Mouse (Mus musculus) adrenal gland, postnatal 36 days (tissue): ENCODE measurements at regions not wholly inside any gene's neighbourhood (a gene's known extent, or its start where the extent isn't known, plus 50 kb on each side); places are given as distances from the start of the nearest gene placed in this dataset.
A peak's percentile ranks its signal among the peaks of the same experiment; 100 is the strongest.

Experiments
- DNase-seq, 2 experiments: peaks; one replicate each; pipeline ENCODE4 v3.0.0; 2021; ENCODE audit warnings: mixed read lengths in 1 of 2

GRCm38 (mm10) chr1:47854372-47854771 lies 961.7 kb upstream of the Slc39a10 start:
- DNase-seq: no peak

- no peak for DNase-seq
These were observed 961.3 kb upstream of the Slc39a10 start for GRCm38 (mm10) chr1:47853911-47854310.

- no peak for DNase-seq
These were observed 948.2 kb upstream of the Slc39a10 start for GRCm38 (mm10) chr1:47840811-47841210.

GRCm38 (mm10) chr1:47834072-47834471 lies 941.4 kb upstream of the Slc39a10 start:
- no peak for DNase-seq

GRCm38 (mm10) chr1:47827206-47827605 lies 934.6 kb upstream of the Slc39a10 start:
- no peak for DNase-seq

- peak in 1 of 2 experiments; percentile 0 for DNase-seq
These were observed 916.9 kb upstream of the Slc39a10 start for GRCm38 (mm10) chr1:47809508-47809907.

- no peak for DNase-seq
These were observed 902.1 kb upstream of the Slc39a10 start for GRCm38 (mm10) chr1:47794763-47795162.
